ENCODE assay signal across 29 mouse cellular contexts in genomic region chr2:165218954-165219353, GRCm38 (mm10). TPM values are rescaled to one million over a fixed set of nuclear protein-coding genes. Genes with fewer than 3 reads are reported as not detected.
"Had no signal": no experiment of that assay in that cellular context is flagged by ENCODE, and none has a peak within 500 bp of the region (broad histone marks: within the 10 kb centered on the region; RNA-seq: fewer than 3 reads in every experiment).

No protein-coding gene starts in this region.

- H3K27ac ChIP-seq: heart, adult 2 months; heart, embryonic 13.5 days; heart, embryonic 15.5 days; hindbrain, embryonic 15.5 days; hindbrain, postnatal 0 days; kidney, embryonic 15.5 days; kidney, postnatal 0 days; limb, embryonic 10.5 days; limb, embryonic 12.5 days; liver, embryonic 13.5 days; liver, embryonic 15.5 days had no signal

- H3K4me3 ChIP-seq: heart, adult 2 months; heart, embryonic 13.5 days; heart, embryonic 15.5 days; hindbrain, embryonic 15.5 days; kidney, embryonic 15.5 days; limb, embryonic 10.5 days; limb, embryonic 12.5 days; liver, embryonic 13.5 days; liver, embryonic 15.5 days had no signal

- H3K36me3 ChIP-seq: heart, embryonic 13.5 days; heart, embryonic 15.5 days; hindbrain, embryonic 15.5 days; kidney, embryonic 15.5 days; limb, embryonic 10.5 days; limb, embryonic 12.5 days; liver, embryonic 13.5 days; liver, embryonic 15.5 days had no signal

- DNase-seq: gastrocnemius, postnatal 14 days; gastrocnemius, postnatal 36 days; heart, adult 11 months; heart, adult 2 months; heart, postnatal 14 days; heart, postnatal 36 days; kidney, adult 11 months; kidney, adult 2 months; kidney, adult 9 months; kidney, postnatal 14 days; kidney, postnatal 36 days; layer of hippocampus, adult 9-11 months; layer of hippocampus, postnatal 36 days; liver; liver, embryonic 13.5 days had no signal

- H3K4me1 ChIP-seq: liver, embryonic 13.5 days; liver, embryonic 15.5 days had no signal

- ATAC-seq: hindbrain, postnatal 0 days; intestine, embryonic 16.5 days had no signal

- H3K9ac ChIP-seq: heart, embryonic 13.5 days; heart, embryonic 15.5 days; hindbrain, embryonic 15.5 days; kidney, embryonic 15.5 days; limb, embryonic 12.5 days; liver, embryonic 13.5 days; liver, embryonic 15.5 days had no signal

- H3K4me2 ChIP-seq: heart, embryonic 11.5 days; heart, embryonic 13.5 days; heart, embryonic 15.5 days; hindbrain, embryonic 15.5 days; kidney, embryonic 15.5 days; limb, embryonic 12.5 days; liver, embryonic 11.5 days; liver, embryonic 13.5 days; liver, embryonic 15.5 days had no signal

- H3K9me3 ChIP-seq: heart, embryonic 13.5 days; heart, embryonic 15.5 days; hindbrain, embryonic 15.5 days; kidney, embryonic 15.5 days; limb, embryonic 10.5 days; limb, embryonic 12.5 days; liver, embryonic 13.5 days; liver, embryonic 15.5 days had no signal

RNA-seq across cellular contexts. Expression of gene Cdh22, which starts 15.7 kb away (rescaled TPM):
- total RNA-seq: hematopoietic stem cell, adult 5-6 weeks had no signal
- polyA plus RNA-seq: gonadal fat pad, adult 2 months; liver, embryonic 13.5 days; liver, embryonic 15.5 days had no signal
